Mouse (Mus musculus) gastrocnemius, adult 18-20 months (tissue): ENCODE results near the gene Timp3. TPM values are rescaled to one million over a fixed set of nuclear protein-coding genes. Genes with fewer than 3 reads are reported as not detected.
"Not testable (repeated sequence)": the region's sequence is repeated elsewhere in the genome, so short reads cannot be mapped to it uniquely, and the experiment has no call there.

ENCODE experiments used
- DNase-seq: peaks from one replicate; pipeline ENCODE4 v3.0.0; 2021; ENCODE audit warnings: low spot score
- total RNA-seq, 2 experiments: library from RNA; stranded (reverse); gene quantifications; 2 replicates each; pipeline ENCODE4 v1.2.3; 2021

Timp3 gene
- total RNA-seq, 2 experiments from 2014 or later = 59.2 to 63.2 TPM

DNA sequence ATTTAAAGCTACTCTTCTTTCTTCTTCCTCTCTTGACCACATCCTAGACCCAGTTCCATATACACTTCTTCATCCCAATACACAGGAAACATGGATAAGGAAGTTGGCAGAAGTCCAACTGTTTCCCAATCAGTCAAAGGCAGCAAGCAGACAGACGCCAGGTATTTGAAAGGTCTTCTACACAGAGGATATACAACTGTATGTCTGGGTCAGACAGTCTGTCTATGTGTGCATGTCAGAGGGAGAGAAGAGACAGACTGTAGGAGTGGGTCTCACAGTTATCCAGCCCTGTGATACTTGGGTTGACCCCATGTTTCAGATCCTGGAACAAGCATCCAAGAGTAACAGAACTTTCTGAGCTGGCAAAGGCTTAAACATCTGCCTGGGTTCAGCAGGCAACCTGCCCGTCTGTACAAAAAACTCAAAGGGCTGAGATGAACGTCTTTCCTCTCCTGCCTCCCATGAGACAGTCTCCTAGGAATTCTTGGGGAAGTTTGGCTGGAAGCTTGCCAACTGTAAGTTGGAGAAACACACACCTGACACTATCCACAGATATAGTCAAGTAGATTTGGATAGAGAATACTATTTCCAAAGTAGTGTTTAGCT, 46.2 kb downstream of the Timp3 start:
- DNase-seq = no peak

DNA sequence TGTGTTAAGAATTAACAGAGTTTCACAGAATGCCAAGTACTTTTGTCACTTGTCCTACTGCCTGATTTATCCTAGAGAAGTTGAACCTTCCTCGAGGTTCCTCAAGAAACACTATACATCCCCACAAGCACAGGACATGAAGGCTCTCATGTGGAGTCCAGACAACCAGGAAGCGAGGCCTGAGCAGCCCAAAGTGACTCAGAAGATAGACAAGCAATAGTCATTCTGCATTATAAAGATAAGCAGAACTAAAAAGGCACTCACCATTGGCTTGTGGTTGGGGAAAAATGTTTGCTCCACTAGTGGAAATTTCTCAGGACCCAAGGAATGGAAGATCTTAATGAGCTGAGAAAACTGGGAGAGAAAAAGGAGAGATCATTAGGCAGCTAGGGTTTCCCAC, 51.1 kb downstream of the Timp3 start:
- no peak for DNase-seq

DNA sequence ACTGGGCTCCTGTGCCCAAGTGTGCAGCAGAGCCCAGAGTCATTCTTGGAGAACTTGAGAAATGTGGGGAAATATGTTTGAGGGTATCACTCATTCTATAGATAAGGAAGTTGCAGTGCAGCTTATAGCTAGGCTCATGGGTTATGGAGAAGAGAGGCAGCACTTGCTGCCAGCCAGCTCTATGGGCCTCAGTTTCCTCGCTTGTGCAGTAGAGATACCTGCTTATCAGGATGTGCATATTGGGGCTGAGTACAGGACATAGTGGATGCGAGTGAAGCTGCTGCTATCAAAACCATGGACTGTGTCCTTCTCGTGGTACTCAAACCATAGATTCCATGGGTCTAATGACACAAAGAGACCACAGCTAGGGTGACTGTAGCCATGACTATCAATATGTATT, 52.3 kb downstream of the Timp3 start:
- no peak for DNase-seq

DNA sequence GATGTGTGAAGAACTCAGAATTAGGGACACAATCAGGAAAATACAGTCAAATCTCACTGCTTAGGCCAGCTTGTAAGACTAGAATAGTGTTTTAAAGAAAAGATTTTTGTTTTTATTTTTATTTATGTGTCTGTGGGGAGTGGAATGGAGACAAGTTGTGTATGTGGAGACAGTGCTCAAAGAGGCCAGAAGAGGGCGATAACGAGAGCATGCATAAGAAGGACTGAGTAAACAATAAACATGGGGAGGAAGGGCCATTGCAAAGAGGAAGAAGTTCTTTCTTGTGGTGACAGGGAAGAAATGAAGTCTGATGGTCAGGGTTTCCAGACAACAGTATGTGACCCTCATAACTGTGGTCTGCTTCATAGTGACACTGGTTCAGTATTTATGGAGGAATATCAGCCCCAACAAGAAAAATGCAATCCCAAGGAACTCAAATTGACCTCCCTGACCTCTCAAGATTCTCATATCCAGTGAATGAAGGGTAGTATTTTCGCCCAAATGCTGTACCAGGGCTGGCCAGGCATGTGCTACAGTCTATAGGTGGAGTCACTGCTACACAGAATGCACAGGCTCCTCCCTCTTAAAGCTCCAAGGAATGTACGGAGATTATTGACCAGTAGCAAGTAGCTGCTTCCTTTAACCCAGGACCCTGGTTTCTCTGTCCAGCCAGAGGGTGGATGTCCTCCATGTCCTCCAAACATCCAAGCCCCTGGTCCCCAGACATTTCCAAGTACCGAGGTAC, 56.8 kb downstream of the Timp3 start:
- DNase-seq = no peak

DNA sequence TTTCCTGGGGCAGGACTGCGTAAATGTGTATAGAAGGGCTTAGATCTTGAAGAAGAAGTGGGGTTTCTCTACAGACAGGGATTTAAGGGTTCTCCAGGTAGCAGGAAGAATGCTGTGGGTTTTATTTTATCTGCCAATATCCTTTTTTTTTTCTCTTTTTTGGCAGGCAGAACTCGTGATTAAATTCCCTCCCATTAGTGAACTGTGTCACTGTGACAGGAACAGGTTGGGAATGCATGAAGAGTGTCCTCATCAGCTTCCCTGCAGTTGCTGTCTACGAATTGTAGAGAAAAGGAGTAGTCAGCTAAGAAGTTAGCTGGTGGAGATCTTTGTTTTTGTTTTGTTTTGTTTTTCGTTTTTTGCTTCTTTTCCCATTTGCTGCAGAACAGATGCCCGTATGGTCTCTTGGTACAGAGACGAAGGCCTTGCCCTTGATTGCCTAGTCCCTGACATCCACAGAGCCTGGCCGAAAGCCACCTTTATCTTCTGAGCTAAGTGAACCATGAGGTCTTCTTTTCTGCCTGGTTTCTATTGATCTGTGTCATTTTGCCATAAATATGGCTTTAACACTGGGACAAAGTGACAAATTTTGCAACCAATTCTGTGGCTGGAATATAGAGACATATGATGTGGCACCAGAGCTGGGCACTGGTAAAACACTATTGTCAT, 58.3 kb downstream of the Timp3 start:
- DNase-seq = no peak

DNA sequence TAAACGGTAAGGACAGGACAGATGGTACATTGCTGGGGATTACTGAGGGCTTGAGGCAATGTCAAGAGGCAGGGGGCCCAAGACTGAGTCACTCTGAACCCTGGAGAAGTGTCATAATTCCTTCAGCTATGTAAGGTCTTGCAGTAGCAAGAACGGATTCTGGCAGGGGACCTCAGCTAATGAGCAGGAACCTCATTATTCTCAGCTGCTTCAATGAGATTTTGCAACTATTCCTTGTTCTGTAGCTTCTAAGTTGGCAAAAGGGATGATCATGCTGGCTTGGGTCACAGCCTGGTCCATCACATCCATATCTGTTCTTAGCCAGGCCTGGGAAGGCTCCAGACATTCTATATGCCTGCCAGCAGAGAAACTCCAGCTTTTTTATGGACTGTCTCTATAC, 59.0 kb downstream of the Timp3 start:
- DNase-seq = no peak

DNA sequence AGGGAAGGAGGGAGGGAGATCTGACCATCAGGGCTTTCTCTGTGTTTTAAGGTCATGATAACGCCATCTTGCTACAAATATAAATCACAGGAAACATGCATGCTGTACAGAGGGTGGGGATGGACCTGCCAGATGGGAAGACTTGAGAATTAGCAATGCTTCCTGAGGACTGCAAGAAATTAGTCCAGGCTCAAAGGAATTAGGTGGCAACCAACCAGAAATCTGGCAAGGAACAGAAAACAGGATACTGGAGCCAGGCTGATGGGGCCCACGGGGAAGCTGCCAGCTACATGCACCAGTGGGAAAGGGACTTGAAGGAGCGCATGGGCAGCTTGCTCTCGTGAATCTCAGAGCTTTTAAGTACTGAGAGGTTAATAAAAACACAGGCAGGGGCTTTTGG, 59.5 kb downstream of the Timp3 start:
- DNase-seq = no peak

DNA sequence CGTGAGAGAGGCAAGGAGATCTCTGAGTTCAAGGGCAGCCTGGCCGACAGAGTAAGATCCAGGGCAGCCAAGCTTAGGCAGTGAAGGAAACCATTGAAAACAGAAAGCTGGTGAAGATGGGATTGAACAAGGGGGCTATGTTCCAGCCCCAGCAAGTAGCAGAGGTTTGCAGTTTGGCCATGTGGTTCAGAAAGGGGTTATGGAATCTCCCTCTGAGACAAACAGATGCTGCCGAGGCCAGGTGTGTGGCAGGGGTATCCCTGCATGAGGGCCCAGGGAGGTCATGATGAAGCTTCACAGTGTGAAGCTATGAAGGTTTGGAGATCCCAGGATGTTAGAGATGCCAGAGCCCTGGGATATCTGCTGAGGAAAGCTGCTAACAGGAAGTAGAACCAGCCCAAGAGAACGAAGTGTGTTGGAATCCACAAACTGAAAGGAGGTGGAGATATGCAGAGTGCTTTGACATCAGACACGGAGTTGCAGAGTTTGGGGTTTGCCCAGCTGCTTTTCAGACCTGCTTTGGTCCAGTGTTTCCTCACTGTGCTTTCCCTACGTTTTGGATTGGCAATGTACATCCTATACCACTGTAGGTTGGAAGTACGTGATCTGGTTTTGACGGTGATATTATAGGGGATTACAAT, 63.6 kb downstream of the Timp3 start:
- DNase-seq = no peak

DNA sequence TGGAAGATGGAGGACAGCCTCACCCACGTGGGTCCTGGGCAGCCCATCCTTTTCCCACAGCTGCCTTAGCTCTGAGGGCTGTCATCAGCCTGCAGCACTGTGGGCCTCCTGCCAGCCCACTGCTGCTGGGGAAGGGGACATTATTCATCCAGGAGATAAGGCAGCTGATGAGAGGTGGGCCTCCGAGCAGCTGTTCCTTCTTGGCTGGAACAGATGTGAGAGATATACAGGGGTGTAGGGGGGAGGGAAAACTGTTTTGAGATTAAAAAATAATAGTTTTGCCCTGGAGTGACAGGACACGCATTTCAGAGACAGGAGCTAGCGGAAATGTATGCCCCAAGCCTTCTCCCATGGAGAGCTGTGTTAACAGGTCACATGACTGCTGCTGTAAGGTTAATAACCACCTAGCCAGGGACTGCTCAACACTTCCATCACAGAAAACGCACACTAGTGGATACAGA, 65.5 kb downstream of the Timp3 start:
- DNase-seq = no peak

DNA sequence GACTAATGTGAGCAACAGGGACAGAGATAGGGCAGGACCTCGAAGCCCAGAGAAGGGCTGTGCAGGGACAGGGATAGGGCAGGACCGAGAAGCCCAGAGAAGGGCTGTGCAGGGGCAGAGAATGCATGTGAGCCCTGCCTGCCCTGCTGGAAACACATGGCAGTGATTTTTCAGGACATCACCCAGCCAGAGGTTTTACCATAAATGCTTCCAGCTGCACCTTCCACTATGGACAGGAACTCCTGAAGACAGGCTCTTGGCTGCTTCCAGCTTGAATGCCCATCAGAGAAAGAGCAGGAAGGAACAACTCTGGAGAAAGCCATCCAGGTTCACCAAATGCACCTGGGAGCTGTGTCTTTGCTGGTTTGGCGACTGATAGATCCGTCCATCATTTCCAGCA, 67.2 kb downstream of the Timp3 start:
- DNase-seq = no peak

DNA sequence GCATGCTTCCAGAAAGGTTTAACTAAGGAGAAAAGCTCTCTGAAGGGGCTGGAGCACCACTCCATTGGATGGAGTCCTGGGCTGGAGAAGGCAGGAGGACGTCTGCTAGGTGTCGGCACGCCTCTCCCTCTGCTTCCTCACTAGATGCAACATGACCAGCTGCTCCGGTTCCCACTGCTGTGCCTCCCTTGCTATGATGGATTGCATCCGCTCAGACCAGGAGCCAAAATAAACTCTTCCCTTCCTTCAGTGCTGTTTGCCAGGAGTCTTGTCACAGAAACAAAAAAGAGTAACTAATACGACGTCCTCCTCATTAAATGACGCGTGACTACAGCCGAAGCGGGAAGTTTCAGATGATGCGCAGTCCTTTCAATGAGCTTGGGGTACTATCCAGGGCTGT, 68.6 kb downstream of the Timp3 start:
- DNase-seq = no peak

DNA sequence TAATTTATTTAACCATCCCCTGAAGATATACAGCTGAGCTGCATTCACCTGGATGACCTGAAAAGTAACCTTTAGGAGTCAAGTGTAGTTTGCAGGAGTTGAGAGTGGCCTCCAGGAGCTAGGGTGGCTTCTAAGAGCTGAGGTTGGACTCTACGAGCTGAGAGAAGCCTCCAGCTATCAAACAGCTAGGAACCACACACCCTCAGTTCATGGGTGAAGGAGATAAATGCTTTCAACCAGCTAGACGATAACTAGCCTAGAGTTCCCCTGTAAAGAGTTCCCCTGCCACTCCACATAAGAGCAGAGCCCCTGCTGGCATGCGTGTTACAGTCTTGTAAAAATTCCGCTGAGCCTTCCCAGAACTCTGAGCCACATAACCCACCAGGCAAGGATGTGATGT, 69.2 kb downstream of the Timp3 start:
- DNase-seq = no peak

DNA sequence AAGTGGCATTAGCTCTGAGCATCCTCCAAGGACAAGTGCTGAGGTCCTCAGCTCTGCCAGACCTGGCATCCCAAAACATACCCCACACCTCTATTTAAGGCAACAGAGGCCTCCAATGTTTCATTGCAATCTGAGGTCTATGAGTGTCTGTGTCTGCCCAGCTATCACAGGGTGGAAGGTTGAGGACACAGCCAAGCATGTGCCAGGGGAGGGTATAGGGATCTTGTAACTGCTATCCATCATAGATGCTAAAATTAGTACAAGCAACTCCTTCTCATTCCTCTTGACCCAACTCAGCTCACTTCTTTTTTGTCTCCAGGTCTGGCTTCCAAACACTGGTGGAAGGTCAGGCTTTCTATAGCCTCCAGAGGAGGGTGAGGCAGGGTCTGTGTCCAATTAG, 71.4 kb downstream of the Timp3 start:
- peak; percentile 70 for DNase-seq

DNA sequence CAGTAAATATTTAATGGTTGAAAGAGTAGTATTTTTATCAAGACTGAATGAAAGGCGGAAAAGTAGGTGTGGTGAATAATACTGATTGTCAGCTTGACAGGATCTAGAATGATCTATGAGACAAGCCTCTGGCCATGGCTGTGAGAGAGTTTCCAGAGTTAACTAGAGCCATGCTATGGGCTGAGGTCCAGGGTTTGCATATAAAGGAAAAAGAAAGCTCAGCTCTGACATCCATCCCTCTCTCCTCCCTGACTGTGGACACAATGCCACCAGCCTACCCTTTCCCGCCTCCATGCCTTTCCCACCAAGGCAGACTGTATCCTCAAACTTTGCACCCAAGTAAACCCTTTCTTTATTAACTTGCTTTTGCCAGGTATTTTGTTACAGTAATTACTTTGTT, 73.9 kb downstream of the Timp3 start:
- DNase-seq = no peak

DNA sequence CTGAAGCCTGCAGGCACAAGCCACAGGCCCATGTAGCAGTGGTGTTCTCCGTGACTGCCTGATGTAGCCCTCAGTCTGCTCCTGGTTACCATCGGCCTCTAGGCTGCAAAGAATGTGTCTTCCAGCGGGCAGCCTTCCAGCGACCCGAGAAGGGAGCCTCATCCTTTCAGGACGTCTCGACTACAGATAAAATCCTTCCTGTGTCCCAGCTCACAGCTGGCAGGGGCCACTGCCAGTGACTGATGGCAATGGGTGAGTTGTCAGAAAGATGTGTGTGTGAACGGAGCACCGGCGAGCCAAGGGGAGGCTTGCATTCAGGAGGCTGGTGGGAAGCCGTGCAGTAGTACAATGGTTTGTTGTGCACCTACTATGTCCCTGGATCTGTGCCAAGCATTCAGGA, 75.7 kb downstream of the Timp3 start:
- DNase-seq = no peak

DNA sequence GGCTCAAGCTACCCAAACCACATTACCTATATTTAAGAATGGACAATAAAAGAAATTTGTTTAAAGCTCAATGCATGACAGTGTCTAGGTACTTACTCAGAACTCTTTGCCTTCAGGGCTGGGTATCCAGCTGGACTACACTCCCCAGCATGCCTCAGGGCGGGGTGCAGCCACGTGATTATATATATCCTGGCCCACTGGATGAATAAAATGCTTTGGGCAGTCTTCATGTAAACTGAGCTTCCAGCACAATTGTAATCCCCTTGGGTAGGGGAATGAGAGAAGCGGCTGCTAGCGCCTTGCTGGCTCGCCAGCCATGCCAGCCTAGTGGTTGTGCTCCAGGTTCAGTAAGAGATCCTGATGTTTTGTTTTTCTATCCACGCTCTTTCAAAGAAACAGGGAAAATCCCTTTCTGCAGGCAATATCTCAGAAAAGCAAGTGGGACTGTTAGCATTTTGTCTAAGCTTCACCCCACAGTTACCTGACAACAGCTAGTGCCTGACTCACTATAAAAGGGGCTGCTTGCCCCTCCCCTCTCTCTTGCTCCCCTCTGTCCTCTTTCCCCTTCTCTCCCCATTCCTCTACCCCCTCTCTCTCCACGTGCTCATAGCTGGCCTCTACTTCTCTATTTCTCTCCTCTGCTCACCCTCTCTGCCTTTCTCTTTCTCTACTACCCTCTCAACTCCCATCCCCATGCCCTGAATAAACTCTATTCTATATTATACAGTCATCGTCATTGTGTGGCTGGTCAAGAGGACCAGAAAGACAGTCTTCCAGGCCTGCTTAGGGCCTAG, 76.4 kb downstream of the Timp3 start:
- DNase-seq = peak; percentile 25

DNA sequence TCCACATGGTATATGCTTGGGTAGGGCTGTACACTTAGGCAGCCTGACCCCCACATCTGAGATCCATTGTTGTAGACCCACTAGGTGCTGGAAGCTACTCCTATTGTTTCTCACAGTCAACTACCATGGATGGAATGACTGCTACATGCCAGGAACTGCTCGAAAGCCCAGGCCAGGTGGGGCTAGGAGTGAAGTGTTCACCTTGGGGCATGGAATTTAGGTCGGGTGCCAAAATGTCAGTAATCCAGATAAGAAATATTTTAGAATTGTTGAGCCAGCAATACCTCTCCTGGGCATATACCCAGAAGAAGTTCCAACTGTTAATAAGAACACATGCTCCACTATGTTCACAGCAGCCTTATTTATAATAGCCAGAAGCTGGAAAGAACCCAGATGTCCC, 78.6 kb downstream of the Timp3 start:
- not testable (repeated sequence) for DNase-seq

DNA sequence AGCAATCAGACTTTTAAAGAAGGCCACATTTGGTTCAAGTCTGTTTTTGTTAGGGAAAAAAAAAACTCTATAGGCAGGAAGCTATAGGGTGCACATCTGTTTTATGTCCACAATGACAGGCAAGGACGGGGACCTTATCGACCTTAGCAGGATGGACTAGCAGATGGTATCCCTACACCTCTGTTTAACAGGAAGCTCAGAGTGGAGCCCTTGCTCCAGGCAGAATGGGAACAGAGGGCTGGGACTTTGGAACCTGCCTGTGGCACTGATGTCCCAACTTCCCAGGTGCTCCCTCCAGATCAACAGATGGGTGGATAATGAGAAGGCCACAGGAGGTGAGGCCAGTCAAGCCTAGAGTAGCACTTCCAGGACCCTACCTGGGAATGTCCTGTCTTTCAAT, 80.5 kb downstream of the Timp3 start:
- no peak for DNase-seq

DNA sequence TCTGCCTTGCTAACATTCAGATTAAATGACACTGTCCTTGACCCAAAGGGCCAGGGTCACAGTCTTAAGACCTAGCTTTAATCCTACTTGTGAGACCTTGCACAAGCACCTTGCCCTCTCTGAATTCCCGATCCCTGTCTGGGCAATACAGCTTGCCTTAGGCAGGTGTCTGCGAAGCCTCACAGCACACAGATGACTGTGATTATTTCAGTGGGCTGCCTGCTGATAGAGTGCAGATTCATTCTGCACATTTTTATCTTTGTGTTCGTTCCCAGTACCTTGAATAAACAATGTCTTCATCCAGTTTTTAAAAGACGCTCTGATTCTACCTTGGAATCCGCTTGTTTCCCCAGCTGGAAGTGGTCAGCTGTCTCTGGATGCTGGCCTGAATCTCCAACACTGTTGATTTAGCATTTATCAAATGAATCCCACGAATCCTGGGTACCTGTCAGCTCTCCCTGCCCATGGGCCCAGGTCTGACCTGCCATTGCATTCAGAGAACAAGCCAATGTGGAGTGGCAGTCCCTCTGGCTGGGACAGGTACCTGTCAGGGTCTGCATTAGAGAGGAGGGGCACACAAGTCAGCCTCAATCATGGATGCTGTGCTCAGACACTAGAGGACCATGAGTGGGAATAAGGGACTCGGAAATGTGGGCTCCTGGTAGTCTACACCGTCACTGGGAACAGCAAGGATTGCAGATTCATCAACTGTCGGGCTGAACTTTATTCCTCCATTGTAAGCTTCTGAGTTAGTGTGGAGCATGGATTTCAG, 81.2 kb downstream of the Timp3 start:
- DNase-seq = no peak

DNA sequence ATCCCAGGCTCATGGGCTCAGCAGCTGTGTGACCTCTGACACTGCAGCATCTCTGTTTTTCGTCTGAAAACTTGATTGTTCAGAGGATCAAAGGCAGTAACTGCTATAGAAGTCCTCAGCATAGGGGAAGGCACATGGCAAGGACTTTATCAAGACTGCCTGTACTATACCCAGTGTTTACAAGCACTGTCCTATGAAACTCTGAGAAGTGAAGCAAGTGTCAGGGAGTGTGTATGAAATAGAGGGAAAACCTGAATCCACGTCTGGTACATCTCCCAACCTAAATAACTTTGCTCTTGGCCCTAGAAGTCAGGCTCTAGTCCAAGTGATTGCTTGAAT, 81.7 kb downstream of the Timp3 start:
- DNase-seq = no peak

DNA sequence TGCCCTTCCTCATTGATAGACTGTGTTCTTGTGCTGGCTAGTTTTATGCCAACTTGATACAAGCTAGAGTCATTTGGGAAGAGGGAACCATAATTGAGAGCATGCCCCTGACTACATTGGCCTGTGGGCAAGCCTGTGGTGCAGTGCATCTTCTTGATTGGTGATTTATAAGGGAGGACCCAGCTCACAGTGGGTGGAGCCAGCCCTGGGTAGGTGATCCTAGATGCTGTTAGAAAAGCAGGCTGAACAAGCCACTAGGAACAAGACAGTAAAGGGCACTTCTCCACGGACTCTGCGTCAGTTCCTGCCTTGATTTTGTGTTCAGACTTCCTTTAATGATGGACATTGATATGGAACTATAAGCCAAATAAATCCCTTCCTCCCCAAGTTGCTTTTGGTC, 84.5 kb downstream of the Timp3 start:
- no peak for DNase-seq
